9 mouse cellular contexts compared by ENCODE assay signal in the genomic region with DNA sequence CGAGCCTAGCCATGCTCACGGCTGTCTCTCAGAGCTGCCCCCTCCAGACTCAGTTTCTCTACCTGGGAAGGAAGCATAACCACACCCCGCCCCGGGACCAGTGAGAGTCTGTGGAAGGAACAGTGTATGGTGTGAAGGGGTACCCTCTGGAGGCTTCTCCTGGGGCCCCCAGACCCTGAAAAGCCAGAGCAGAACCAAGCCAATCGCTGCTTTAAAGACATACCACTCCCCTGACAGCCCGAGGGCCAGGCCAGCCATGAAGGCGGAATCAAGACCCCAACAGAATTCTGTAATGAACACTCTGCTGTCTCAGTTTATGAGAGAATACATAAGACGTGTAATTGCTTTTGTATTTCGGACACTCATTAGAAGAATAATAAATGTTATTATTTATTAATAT.
DNase-seq lines count a peak whose midpoint lies in the region; ATAC-seq and TF ChIP-seq lines count a peak whose summit lies in the region.
"Had no signal": no experiment of that assay in that cellular context is flagged by ENCODE, and none has a peak within 500 bp of the region (broad histone marks: within the 10 kb centered on the region; RNA-seq: fewer than 3 reads in every experiment).

No protein-coding gene starts in this region.

- no peak overlapping the region for H3K27ac ChIP-seq in embryonic facial prominence, embryonic 10.5 days (replicated peaks)
- no peak overlapping the region for H3K27ac ChIP-seq in hindbrain, embryonic 16.5 days (ENCODE audit: low read depth, low read length)
- no peak overlapping the region for H3K27ac ChIP-seq in midbrain, embryonic 14.5 days (replicated peaks; ENCODE audit: low read depth, low read length)
- H3K27ac ChIP-seq in thymus, adult 2 months (ENCODE audit: control insufficient read depth, insufficient read depth, low read length): no peak overlapping the region
- H3K27ac ChIP-seq: heart, adult 2 months; lung, embryonic 15.5 days had no signal

- no peak for ATAC-seq in hindbrain, embryonic 16.5 days
- ATAC-seq in midbrain, embryonic 14.5 days (ENCODE audit: low FRiP score, low TSS enrichment): peak; percentile 51; the same call in 1 of the 2 replicates

- TF ChIP-seq CTCF in thymus, adult 2 months (IDR thresholded peaks at IDR 0.05; ENCODE audit: borderline replicate concordance, control insufficient read depth, extremely low read depth, insufficient read depth, low read length, poor library complexity): no peak

- WGBS in embryonic facial prominence, embryonic 10.5 days: 56% methylated on average over 9 of the region's 9 CpGs
- 44% methylated on average over 9 of the region's 9 CpGs for WGBS in hindbrain, embryonic 16.5 days
- WGBS in midbrain, embryonic 14.5 days: 37% methylated on average over 9 of the region's 9 CpGs
- WGBS in thymus, adult 2 months: 75% methylated on average over 9 of the region's 9 CpGs

- H3K4me2 ChIP-seq in hindbrain, embryonic 16.5 days (ENCODE audit: low read length): peak overlapping the region; percentile 54
- H3K4me2 ChIP-seq in midbrain, embryonic 14.5 days (ENCODE audit: low read length): peak overlapping the region; percentile 37

- no peak for TF ChIP-seq POLR2A in thymus, adult 2 months (IDR thresholded peaks at IDR 0.05; ENCODE audit: control insufficient read depth, extremely low read depth, insufficient read depth, low read length, poor library complexity)

- peaks cover 58% of the 10 kb centered on the region for H3K27me3 ChIP-seq in embryonic facial prominence, embryonic 10.5 days (replicated peaks; ENCODE audit: low read depth, poor library complexity, severe bottlenecking)
- H3K27me3 ChIP-seq in hindbrain, embryonic 16.5 days (replicated peaks; ENCODE audit: control insufficient read depth, insufficient read depth, low read length): peaks cover 7% of the 10 kb centered on the region
- peaks cover 3% of the 10 kb centered on the region; the same call in 1 of the 2 replicates for H3K27me3 ChIP-seq in midbrain, embryonic 14.5 days (ENCODE audit: control insufficient read depth, insufficient read depth, low read length)
- H3K27me3 ChIP-seq in thymus, adult 2 months (ENCODE audit: control insufficient read depth, insufficient read depth, low read length): no peaks in the 10 kb centered on the region; the same call in 1 of the 2 replicates

- peak; percentile 11 for DNase-seq in NIH3T3 (ENCODE audit: low read depth)
- no peak for DNase-seq in embryonic facial prominence, embryonic 10.5 days (ENCODE audit: low spot score)
- no peak for DNase-seq in midbrain, embryonic 14.5 days
- no peak for DNase-seq in spleen, postnatal 4 days (ENCODE audit: low spot score in 2 of 2)
- no peak for DNase-seq in thymus, adult 2 months
- no peak for DNase-seq in thymus, postnatal 0 days (ENCODE audit: low spot score)

- no peaks in the 10 kb centered on the region for H3K36me3 ChIP-seq in embryonic facial prominence, embryonic 10.5 days (replicated peaks)
- H3K36me3 ChIP-seq in hindbrain, embryonic 16.5 days (ENCODE audit: control insufficient read depth, insufficient read depth, low read length): no peaks in the 10 kb centered on the region
- H3K36me3 ChIP-seq in midbrain, embryonic 14.5 days (ENCODE audit: control insufficient read depth, insufficient read depth, low read length): no peaks in the 10 kb centered on the region
- H3K36me3 ChIP-seq in thymus, adult 2 months (ENCODE audit: control insufficient read depth, insufficient read depth, low read length): no peaks in the 10 kb centered on the region
- H3K36me3 ChIP-seq: lung, embryonic 15.5 days had no signal

- no peaks in the 10 kb centered on the region for H3K9me3 ChIP-seq in embryonic facial prominence, embryonic 10.5 days
- H3K9me3 ChIP-seq in hindbrain, embryonic 16.5 days (ENCODE audit: control insufficient read depth, low read length): no peaks in the 10 kb centered on the region
- H3K9me3 ChIP-seq in midbrain, embryonic 14.5 days (ENCODE audit: control insufficient read depth, low read length): no peaks in the 10 kb centered on the region
- H3K9me3 ChIP-seq: lung, embryonic 15.5 days had no signal

- peak overlapping the region; percentile 14; the same call in 1 of the 2 replicates for H3K4me3 ChIP-seq in embryonic facial prominence, embryonic 10.5 days
- H3K4me3 ChIP-seq in hindbrain, embryonic 16.5 days (ENCODE audit: low read length): no peak overlapping the region
- H3K4me3 ChIP-seq in midbrain, embryonic 14.5 days (replicated peaks; ENCODE audit: low read depth, low read length): 0 out of 2 replicates have a peak overlapping the region, but pooled peaks have one; percentile 8
- no peak overlapping the region for H3K4me3 ChIP-seq in thymus, adult 2 months (ENCODE audit: control insufficient read depth, insufficient read depth, low read length)
- H3K4me3 ChIP-seq: lung, embryonic 15.5 days had no signal

- H3K4me1 ChIP-seq in embryonic facial prominence, embryonic 10.5 days: peaks cover 45% of the 10 kb centered on the region
- H3K4me1 ChIP-seq in hindbrain, embryonic 16.5 days (ENCODE audit: control insufficient read depth, insufficient read depth, low read depth, low read length): peaks cover 14% of the 10 kb centered on the region
- H3K4me1 ChIP-seq in midbrain, embryonic 14.5 days (ENCODE audit: control insufficient read depth, insufficient read depth, low read length): peaks cover 24% of the 10 kb centered on the region
- 0 out of 2 replicates have a peak, but pooled peaks cover 2% of the 10 kb centered on the region for H3K4me1 ChIP-seq in thymus, adult 2 months (replicated peaks; ENCODE audit: control insufficient read depth, insufficient read depth, low read length)

- H3K9ac ChIP-seq in hindbrain, embryonic 16.5 days (ENCODE audit: low read depth, low read length): no peak overlapping the region; the same call in 1 of the 2 replicates
- no peak overlapping the region for H3K9ac ChIP-seq in midbrain, embryonic 14.5 days (replicated peaks; ENCODE audit: low read length)
- H3K9ac ChIP-seq: lung, embryonic 15.5 days had no signal

Comparison
In these comparisons a context has a peak if more than half of its experiments do, and no peak if none do; other contexts are left out.
1. H3K4me3 ChIP-seq: peak in embryonic facial prominence, embryonic 10.5 days (single experiment) and midbrain, embryonic 14.5 days (single experiment); none in hindbrain, embryonic 16.5 days (single experiment) and thymus, adult 2 months (single experiment).